Mouse (Mus musculus): ENCODE measurements around the gene Rnf123.

Rnf123 gene

GRCm38 (mm10) chr9:108058291-108058690 lies 24.9 kb downstream of the Rnf123 start:
- no peak for DNase-seq

- no peak for DNase-seq
Measured at GRCm38 (mm10) chr9:108057262-108057562, 25.9 kb downstream of the Rnf123 start.

GRCm38 (mm10) chr9:108056361-108057261 lies 26.5 kb downstream of the Rnf123 start:
- DNase-seq: no peak

GRCm38 (mm10) chr9:108055661-108056237 lies 27.4 kb downstream of the Rnf123 start:
- no peak for DNase-seq

GRCm38 (mm10) chr9:108055061-108055460 lies 28.1 kb downstream of the Rnf123 start:
- no peak for DNase-seq

GRCm38 (mm10) chr9:108054331-108055040 lies 28.7 kb downstream of the Rnf123 start:
- DNase-seq: no peak

- DNase-seq: no peak
Measured at GRCm38 (mm10) chr9:108053665-108054225, 29.4 kb downstream of the Rnf123 start.

GRCm38 (mm10) chr9:108052885-108053664 lies 30.1 kb downstream of the Rnf123 start, which contains the start of gene Amigo3:
Amigo3 (plus strand) TSS chr9:108053159.
- DNase-seq: peak; percentile 96

- no peak for DNase-seq
Measured at GRCm38 (mm10) chr9:108052411-108052810, 30.7 kb downstream of the Rnf123 start.

- DNase-seq: no peak
Measured at GRCm38 (mm10) chr9:108051931-108052220, 31.3 kb downstream of the Rnf123 start.

- DNase-seq: no peak
Measured at GRCm38 (mm10) chr9:108051184-108051930, 31.8 kb downstream of the Rnf123 start.

GRCm38 (mm10) chr9:108049561-108050251 lies 33.4 kb downstream of the Rnf123 start:
- no peak for DNase-seq

- DNase-seq: peak; percentile 93
Measured at GRCm38 (mm10) chr9:108049016-108049455, 34.1 kb downstream of the Rnf123 start, which contains the start of gene Gmppb. Gmppb (plus strand) TSS chr9:108049242.

GRCm38 (mm10) chr9:108048566-108048955 lies 34.6 kb downstream of the Rnf123 start:
- DNase-seq: no peak

GRCm38 (mm10) chr9:108047601-108048565 lies 35.3 kb downstream of the Rnf123 start:
- no peak for DNase-seq

- DNase-seq: no peak
Measured at GRCm38 (mm10) chr9:108046582-108046981, 36.6 kb downstream of the Rnf123 start.

- DNase-seq: no peak
Measured at GRCm38 (mm10) chr9:108044751-108045492, 38.2 kb downstream of the Rnf123 start.

- DNase-seq: no peak
Measured at GRCm38 (mm10) chr9:108035331-108036156, 47.6 kb downstream of the Rnf123 start.
